Mouse (Mus musculus) stomach, embryonic 14.5 days (tissue): ENCODE data around the gene Grid1. TPM values are rescaled to one million over a fixed set of nuclear protein-coding genes. Genes with fewer than 3 reads are reported as not detected.

Source experiments
- ATAC-seq: fragments of 200-750 bp; cut with Nextera tagmentation; 2 replicates; pipeline ENCODE4 v1.8.0; 2017; ENCODE audit warnings: low read depth, moderate TSS enrichment; ENCODE audit not compliant: insufficient number of reproducible peaks, insufficient read depth, low FRiP score
- H3K27ac ChIP-seq: fragments of 300-500 bp; sonication (generic); 2 replicates; pipeline ENCODE4 v1.5.1; 2014; ENCODE audit warnings: mild to moderate bottlenecking, low read length, moderate library complexity, mixed read lengths
- H3K27me3 ChIP-seq: fragments of 300-500 bp; sonication (generic); 2 replicates; pipeline ENCODE4 v1.6.1; 2014; ENCODE audit warnings: low read length, control low read depth, mixed read lengths; ENCODE audit not compliant: control insufficient read depth, insufficient read depth
- H3K36me3 ChIP-seq: fragments of 300-500 bp; sonication (generic); 2 replicates; pipeline ENCODE4 v1.6.1; 2014; ENCODE audit warnings: mild to moderate bottlenecking, control low read depth, low read length, moderate library complexity, mixed read lengths; ENCODE audit not compliant: control insufficient read depth, insufficient read depth
- H3K4me1 ChIP-seq: fragments of 300-500 bp; sonication (generic); 2 replicates; pipeline ENCODE4 v1.6.1; 2014; ENCODE audit warnings: low read length, control low read depth, mixed read lengths; ENCODE audit not compliant: control insufficient read depth, insufficient read depth
- H3K4me2 ChIP-seq: fragments of 300-500 bp; sonication (generic); replicated peaks from 2 replicates; pipeline ENCODE4 v1.6.1; 2014; ENCODE audit warnings: low read depth, low read length, control low read depth
- H3K4me3 ChIP-seq: fragments of 300-500 bp; sonication (generic); 2 replicates; pipeline ENCODE4 v1.5.1; 2014; ENCODE audit warnings: low read depth, low read length, control low read depth
- H3K9ac ChIP-seq: fragments of 300-500 bp; sonication (generic); replicated peaks from 2 replicates; pipeline ENCODE4 v1.6.1; 2014; ENCODE audit warnings: low read depth, mild to moderate bottlenecking, control low read depth, low read length, moderate library complexity, mixed read lengths
- H3K9me3 ChIP-seq: fragments of 300-500 bp; sonication (generic); 2 replicates; pipeline ENCODE4 v1.6.1; 2016; ENCODE audit warnings: low read depth, low read length, control low read depth; ENCODE audit not compliant: control insufficient read depth
- WGBS: fragments of 180-500 bp; shearing (Covaris S2); extraction: QIAGEN DNeasy Blood & Tissue Kit; methylation state at CpG from one replicate; pipeline ENCODE4 v1.1.7; 2014; 5-methylcytosine and 5-hydroxymethylcytosine counted together
- polyA plus RNA-seq: library from polyadenylated mRNA; unstranded; fragments of >200 nt; fragmentation: Nextera tagmentation; extraction: Ambion mirVana; gene quantifications from 2 replicates; pipeline ENCODE4 v1.2.1, GENCODE M21; 2014

Gene Grid1
- polyA plus RNA-seq, 1 experiment from 2014 or later: 1.1 TPM

GRCm38 (mm10) chr14:35159296-35159695 is 339.4 kb downstream of the Grid1 start:
- H3K4me2 ChIP-seq: no peak overlapping the region
- no peak for ATAC-seq
- H3K36me3 ChIP-seq: no peaks in the 10 kb centered on the region
- no peak overlapping the region for H3K4me3 ChIP-seq
- no peaks in the 10 kb centered on the region for H3K4me1 ChIP-seq
- H3K9ac ChIP-seq: no peak overlapping the region
- no peak overlapping the region for H3K27ac ChIP-seq
- 87% methylated on average over 2 of the region's 2 CpGs for WGBS
- H3K9me3 ChIP-seq: no peaks in the 10 kb centered on the region
- no peaks in the 10 kb centered on the region for H3K27me3 ChIP-seq

- no peak overlapping the region for H3K4me3 ChIP-seq
- H3K27me3 ChIP-seq: no peaks in the 10 kb centered on the region
- WGBS: 69% methylated on average over 2 of the region's 2 CpGs
- no peak for ATAC-seq
- H3K9ac ChIP-seq: no peak overlapping the region
- H3K9me3 ChIP-seq: no peaks in the 10 kb centered on the region
- no peak overlapping the region for H3K27ac ChIP-seq
- no peaks in the 10 kb centered on the region for H3K4me1 ChIP-seq
- H3K4me2 ChIP-seq: no peak overlapping the region
- H3K36me3 ChIP-seq: no peaks in the 10 kb centered on the region
Observed at GRCm38 (mm10) chr14:35167451-35167850, 347.5 kb downstream of the Grid1 start.

- no peaks in the 10 kb centered on the region for H3K9me3 ChIP-seq
- no peak for ATAC-seq
Observed at GRCm38 (mm10) chr14:35173861-35174260, 354.0 kb downstream of the Grid1 start.

GRCm38 (mm10) chr14:35176021-35176420 is 356.1 kb downstream of the Grid1 start:
- no peaks in the 10 kb centered on the region for H3K27me3 ChIP-seq
- WGBS: 94% methylated on average over 3 of the region's 3 CpGs
- no peak overlapping the region for H3K9ac ChIP-seq
- no peak overlapping the region for H3K4me2 ChIP-seq
- H3K27ac ChIP-seq: no peak overlapping the region
- no peak overlapping the region for H3K4me3 ChIP-seq
- H3K9me3 ChIP-seq: no peaks in the 10 kb centered on the region
- no peak for ATAC-seq
- H3K4me1 ChIP-seq: no peaks in the 10 kb centered on the region
- no peaks in the 10 kb centered on the region for H3K36me3 ChIP-seq

More at GRCm38 (mm10) chr14:35173861-35174260, 354.0 kb downstream of the Grid1 start:
- no peaks in the 10 kb centered on the region for H3K4me1 ChIP-seq
- no peaks in the 10 kb centered on the region for H3K27me3 ChIP-seq
- H3K36me3 ChIP-seq: no peaks in the 10 kb centered on the region
- H3K4me3 ChIP-seq: no peak overlapping the region
- WGBS: 57% methylated on average over 1 of the region's 1 CpGs
- H3K27ac ChIP-seq: no peak overlapping the region
- no peak overlapping the region for H3K9ac ChIP-seq
- H3K4me2 ChIP-seq: no peak overlapping the region

GRCm38 (mm10) chr14:35179076-35179475 is 359.2 kb downstream of the Grid1 start:
- no peaks in the 10 kb centered on the region for H3K4me1 ChIP-seq
- H3K4me3 ChIP-seq: no peak overlapping the region
- ATAC-seq: no peak
- H3K9me3 ChIP-seq: no peaks in the 10 kb centered on the region
- no peaks in the 10 kb centered on the region for H3K36me3 ChIP-seq
- no peak overlapping the region for H3K4me2 ChIP-seq
- H3K27ac ChIP-seq: no peak overlapping the region
- H3K9ac ChIP-seq: no peak overlapping the region
- no peaks in the 10 kb centered on the region for H3K27me3 ChIP-seq

GRCm38 (mm10) chr14:35185399-35185798 is 365.5 kb downstream of the Grid1 start:
- ATAC-seq: no peak
- no peak overlapping the region for H3K4me3 ChIP-seq
- WGBS: 65% methylated on average over 1 of the region's 1 CpGs
- H3K27ac ChIP-seq: no peak overlapping the region
- no peaks in the 10 kb centered on the region for H3K27me3 ChIP-seq
- no peaks in the 10 kb centered on the region for H3K4me1 ChIP-seq
- no peak overlapping the region for H3K4me2 ChIP-seq
- H3K9me3 ChIP-seq: no peaks in the 10 kb centered on the region
- H3K9ac ChIP-seq: no peak overlapping the region
- H3K36me3 ChIP-seq: no peaks in the 10 kb centered on the region

- Histone ChIP-seq H3K4me2 (no peak overlapping the region), H3K4me3 (no peak overlapping the region), H3K27me3 (no peaks in the 10 kb centered on the region), H3K9me3 (no peaks in the 10 kb centered on the region), H3K27ac (no peak overlapping the region), H3K4me1 (no peaks in the 10 kb centered on the region), H3K9ac (no peak overlapping the region), H3K36me3 (no peaks in the 10 kb centered on the region)
- no peak for ATAC-seq
- WGBS: 84% methylated on average over 6 of the region's 6 CpGs
Observed at GRCm38 (mm10) chr14:35192256-35192655, 372.3 kb downstream of the Grid1 start.

- Histone ChIP-seq H3K9ac (no peak overlapping the region), H3K4me1 (no peaks in the 10 kb centered on the region), H3K4me2 (no peak overlapping the region), H3K27me3 (no peaks in the 10 kb centered on the region), H3K27ac (no peak overlapping the region), H3K4me3 (no peak overlapping the region), H3K9me3 (no peaks in the 10 kb centered on the region), H3K36me3 (no peaks in the 10 kb centered on the region)
- no peak for ATAC-seq
- 81% methylated on average over 3 of the region's 3 CpGs for WGBS
Observed at GRCm38 (mm10) chr14:35197371-35197770, 377.5 kb downstream of the Grid1 start.

GRCm38 (mm10) chr14:35198447-35198846 is 378.5 kb downstream of the Grid1 start:
- Histone ChIP-seq H3K9me3 (no peaks in the 10 kb centered on the region), H3K27ac (no peak overlapping the region), H3K27me3 (no peaks in the 10 kb centered on the region), H3K4me2 (no peak overlapping the region), H3K36me3 (no peaks in the 10 kb centered on the region), H3K9ac (no peak overlapping the region), H3K4me3 (no peak overlapping the region), H3K4me1 (no peaks in the 10 kb centered on the region)
- 91% methylated on average over 4 of the region's 4 CpGs for WGBS
- ATAC-seq: no peak
